Mouse (Mus musculus): ENCODE measurements around the gene Rnf220.

Rnf220 gene

GRCm38 (mm10) chr4:117486188-117486587 lies 10.7 kb downstream of the Rnf220 start:
- DNase-seq: no peak

- no peak for DNase-seq
Observed at GRCm38 (mm10) chr4:117485045-117485780, 11.6 kb downstream of the Rnf220 start.

GRCm38 (mm10) chr4:117484256-117485044 lies 12.4 kb downstream of the Rnf220 start:
- peak; percentile 56 for DNase-seq

- DNase-seq: peak; percentile 62
Observed at GRCm38 (mm10) chr4:117483931-117484255, 13.0 kb downstream of the Rnf220 start.

GRCm38 (mm10) chr4:117482103-117482502 lies 14.7 kb downstream of the Rnf220 start:
- no peak for DNase-seq

- no peak for DNase-seq
Observed at GRCm38 (mm10) chr4:117480611-117481445, 16.0 kb downstream of the Rnf220 start.

GRCm38 (mm10) chr4:117479951-117480350 lies 16.9 kb downstream of the Rnf220 start:
- DNase-seq: peak; percentile 32

- peak; percentile 22 for DNase-seq
Observed at GRCm38 (mm10) chr4:117478101-117478673, 18.7 kb downstream of the Rnf220 start.

- DNase-seq: no peak
Observed at GRCm38 (mm10) chr4:117477401-117477800, 19.5 kb downstream of the Rnf220 start.

GRCm38 (mm10) chr4:117476777-117477176 lies 20.1 kb downstream of the Rnf220 start:
- no peak for DNase-seq

- no peak for DNase-seq
Observed at GRCm38 (mm10) chr4:117476355-117476754, 20.5 kb downstream of the Rnf220 start.

- DNase-seq: no peak
Observed at GRCm38 (mm10) chr4:117473985-117474354, 22.9 kb downstream of the Rnf220 start.

GRCm38 (mm10) chr4:117473291-117473984 lies 23.4 kb downstream of the Rnf220 start:
- no peak for DNase-seq

GRCm38 (mm10) chr4:117469471-117469870 lies 27.4 kb downstream of the Rnf220 start:
- no peak for DNase-seq

GRCm38 (mm10) chr4:117467936-117468335 lies 28.9 kb downstream of the Rnf220 start:
- no peak for DNase-seq

GRCm38 (mm10) chr4:117449151-117449550 lies 47.7 kb downstream of the Rnf220 start:
- DNase-seq: no peak

GRCm38 (mm10) chr4:117447926-117448325 lies 48.9 kb downstream of the Rnf220 start:
- DNase-seq: no peak

- DNase-seq: no peak
Observed at GRCm38 (mm10) chr4:117445516-117446207, 51.2 kb downstream of the Rnf220 start.

GRCm38 (mm10) chr4:117438919-117439318 lies 57.9 kb downstream of the Rnf220 start:
- no peak for DNase-seq

GRCm38 (mm10) chr4:117438064-117438463 lies 58.8 kb downstream of the Rnf220 start:
- DNase-seq: no peak

GRCm38 (mm10) chr4:117436995-117437660 lies 59.7 kb downstream of the Rnf220 start:
- DNase-seq: no peak

Measured in kidney, postnatal 14 days (tissue).